Mouse (Mus musculus): ENCODE measurements around the gene Slc43a3.
A peak's percentile ranks its signal among the peaks of the same experiment; 100 is the strongest.

Gene Slc43a3

DNA sequence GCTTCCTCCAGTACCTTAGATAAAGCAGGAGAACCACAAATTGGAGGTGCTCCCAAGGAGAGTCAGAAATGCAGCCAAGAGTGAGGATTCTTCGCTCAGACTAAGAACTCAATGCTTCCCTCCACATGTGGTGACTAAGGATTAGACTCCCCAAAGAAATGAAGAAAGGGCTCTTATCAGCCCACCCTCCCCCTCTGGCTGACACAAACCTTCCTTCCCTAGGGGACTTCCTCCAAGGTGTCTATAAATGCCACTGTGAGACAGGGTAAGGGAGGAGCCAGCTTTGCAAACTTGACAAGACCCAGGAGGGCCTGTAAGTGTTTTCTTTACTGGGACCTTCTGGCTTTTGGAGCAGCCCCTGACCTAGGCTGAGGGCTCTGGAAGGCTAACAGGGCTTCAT lies 43.8 kb downstream of the Slc43a3 start, which contains the start of gene Prg2:
Gene Prg2, plus strand, starts transcription at position 274 of the 400 bp plus-strand sequence.
- DNase-seq (ENCODE audit: low spot score): no peak

DNA sequence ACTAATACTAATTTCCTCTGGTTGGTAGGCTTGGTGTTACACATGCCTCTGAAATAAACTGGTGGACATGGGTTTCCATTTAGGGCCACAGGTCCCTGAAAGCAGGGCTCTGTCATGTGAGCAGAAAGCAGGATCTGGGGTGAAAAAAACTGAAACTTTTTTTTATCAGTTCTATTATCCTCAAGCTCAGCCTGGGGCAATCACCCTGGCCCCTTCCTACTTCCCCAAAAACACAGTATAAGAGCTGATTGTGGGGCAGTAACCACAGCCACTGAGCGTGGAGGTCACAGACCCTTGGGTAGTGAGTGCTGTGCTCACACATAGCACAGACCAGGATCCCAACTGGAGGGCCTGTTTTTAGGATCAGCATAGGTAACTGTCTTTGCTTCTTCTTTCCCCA lies 51.6 kb downstream of the Slc43a3 start, which contains the start of gene Prg3:
Gene Prg3, plus strand, starts transcription at position 286 of the 400 bp plus-strand sequence.
- DNase-seq (ENCODE audit: low spot score): no peak

DNA sequence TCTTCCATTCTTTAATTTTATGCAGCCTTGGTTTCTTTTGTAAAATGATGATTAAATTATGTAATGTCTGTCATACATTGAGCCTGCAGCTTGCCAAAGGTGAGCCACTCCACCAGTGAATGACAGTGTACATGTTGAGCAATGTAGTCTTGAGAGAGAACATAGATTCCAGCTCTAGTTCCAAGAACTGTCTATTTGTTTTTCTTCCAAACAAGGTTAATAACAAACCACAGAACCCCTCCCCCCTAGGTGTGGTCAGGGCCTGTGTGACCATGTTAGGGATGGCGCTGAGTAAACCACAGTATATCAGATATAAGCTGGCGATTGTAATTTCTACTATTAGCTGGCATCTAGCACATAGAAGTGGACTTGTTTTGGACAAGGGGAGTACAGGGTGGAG lies 60.0 kb downstream of the Slc43a3 start:
- no peak for DNase-seq (ENCODE audit: low spot score)

DNA sequence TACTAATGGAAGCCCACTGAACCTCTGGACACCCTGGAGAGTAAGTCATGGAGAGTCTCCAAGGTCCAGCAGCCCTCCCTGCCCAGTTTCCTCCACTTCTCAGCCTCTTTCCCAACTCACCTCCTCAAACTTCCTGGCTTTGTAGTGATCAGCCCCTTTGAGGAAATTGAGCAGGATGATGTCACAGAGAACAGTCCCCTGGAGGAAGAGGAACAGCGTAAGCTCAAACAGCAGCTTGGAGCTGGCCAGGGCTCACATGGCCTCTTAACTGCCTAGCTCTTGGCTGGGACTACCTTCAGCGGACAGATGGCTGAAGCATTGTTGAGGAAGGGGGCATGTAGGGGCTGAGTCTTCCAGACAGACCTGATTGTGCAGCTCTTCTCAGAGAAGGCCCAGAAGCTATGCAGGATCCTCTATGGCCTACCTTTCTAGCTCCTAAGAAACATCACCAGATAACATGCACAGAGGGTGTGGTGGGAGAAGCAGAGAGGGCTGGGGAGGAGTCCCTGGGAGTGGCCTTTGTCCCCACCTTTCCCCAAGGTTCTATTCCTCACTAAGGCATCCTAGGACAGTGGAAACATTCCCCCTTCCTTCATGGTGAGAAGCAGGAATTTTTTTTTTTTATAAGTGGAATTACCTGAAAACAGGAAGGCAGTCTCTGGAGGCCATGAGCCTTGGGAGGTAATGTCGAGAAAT lies 63.3 kb downstream of the Slc43a3 start:
- DNase-seq (ENCODE audit: low spot score): peak; percentile 26

DNA sequence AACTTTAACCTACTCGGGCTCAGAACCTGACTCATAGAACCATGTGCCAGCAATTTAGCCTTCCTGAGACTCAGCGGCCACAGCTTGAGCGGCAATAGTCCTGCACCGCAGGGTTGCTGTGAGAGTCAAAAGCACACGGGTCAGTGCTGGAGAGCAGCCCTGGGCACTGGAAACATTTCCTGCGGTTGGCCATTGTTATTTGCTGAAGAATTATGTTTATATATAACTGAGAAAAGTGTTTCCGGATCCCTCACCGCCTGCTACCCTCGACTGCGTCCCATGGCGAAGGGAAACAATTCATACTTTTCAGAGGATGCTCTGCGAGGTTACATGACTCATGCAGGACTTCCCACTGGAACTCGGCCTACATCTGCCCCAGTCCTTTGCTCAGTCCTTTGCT lies 65.1 kb downstream of the Slc43a3 start:
- peak; percentile 65 for DNase-seq (ENCODE audit: low spot score)

DNA sequence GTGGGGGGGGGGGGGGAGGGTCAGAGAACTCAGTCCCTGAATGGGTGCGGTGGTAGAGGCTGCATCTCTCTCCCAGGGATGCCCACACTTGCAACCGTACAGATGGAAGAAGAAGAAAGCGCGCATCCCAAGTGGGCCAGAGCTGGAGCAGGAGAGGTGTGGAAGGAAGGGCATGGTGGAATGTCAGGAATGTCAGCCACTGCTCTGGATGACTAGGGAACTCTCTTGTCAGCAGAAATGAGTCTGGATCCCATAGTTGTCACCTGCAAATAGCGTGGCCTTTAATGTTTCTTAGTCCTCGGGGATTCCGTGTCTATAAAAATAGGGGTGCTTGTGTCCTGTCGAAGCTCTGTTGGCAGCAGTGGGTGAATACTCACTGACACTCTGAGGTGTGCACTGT lies 66.2 kb downstream of the Slc43a3 start:
- DNase-seq (ENCODE audit: low spot score): no peak

DNA sequence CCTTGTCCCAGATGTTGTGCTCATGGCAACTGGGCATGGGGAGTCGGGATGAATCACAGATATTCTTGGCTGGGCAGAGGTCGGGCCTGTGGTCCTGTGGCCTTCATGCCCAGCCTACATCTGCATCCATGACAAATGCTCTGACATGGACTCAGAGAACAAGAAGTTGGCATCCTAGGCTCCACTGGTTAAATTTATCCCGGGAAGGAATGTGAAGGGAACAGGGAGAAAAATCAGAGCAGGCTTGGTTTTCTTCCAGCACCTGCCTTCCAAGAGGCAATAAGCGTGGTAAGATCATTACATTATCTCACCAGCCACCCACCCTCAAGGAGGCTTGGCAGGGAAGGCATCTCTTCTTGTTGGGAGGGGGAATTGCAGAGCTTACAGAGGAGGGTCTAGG lies 68.0 kb downstream of the Slc43a3 start:
- DNase-seq (ENCODE audit: low spot score): no peak

DNA sequence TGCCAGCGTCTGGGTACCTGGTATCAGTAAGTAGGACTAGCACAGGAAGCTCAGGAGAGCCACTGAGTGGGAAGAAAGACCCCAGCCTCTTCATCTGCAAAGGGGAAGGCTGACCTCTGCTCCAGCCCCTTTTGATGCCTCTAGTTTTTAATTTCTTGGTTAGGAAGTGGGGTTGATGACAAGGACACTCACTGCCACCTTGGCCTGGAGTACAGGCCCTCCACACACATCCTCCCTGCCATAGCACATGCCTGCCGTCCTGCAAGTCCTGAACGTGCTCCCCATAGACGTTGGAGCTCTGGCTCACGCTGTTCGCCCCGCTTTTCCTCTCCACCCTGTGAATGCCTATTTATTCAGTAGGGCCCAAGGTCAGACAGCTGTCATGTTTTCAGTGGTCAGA lies 70.2 kb downstream of the Slc43a3 start:
- DNase-seq (ENCODE audit: low spot score): no peak

DNA sequence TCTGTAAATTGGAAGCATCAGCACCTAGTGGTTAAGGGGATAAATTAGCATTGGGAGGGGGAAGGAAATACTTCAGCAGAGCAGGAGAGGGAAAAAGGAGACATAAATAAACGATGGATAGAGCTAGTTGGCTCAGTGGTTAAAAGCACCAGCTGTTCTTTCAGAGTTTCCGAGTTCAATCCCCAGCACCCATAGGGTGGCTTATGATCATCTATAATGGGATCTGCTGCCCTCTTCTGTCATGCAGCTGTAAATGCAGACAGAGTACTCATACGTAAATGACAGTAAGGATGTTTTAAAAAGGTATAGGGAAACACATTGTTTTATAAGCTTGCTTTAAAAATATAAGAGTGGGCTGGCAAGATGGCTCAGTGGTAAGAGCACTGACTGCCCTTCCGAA lies 71.3 kb downstream of the Slc43a3 start:
- peak; percentile 32 for DNase-seq (ENCODE audit: low spot score)

Data from lung, postnatal 25 days (tissue).